Mouse (Mus musculus) liver, adult 2 months (tissue): Measurements from ENCODE around the gene Polr2f.

Experiments
- CTCF ChIP-seq: fragments of 200-500 bp; IDR thresholded peaks from 2 replicates; pipeline ENCODE4 v1.5.1; 2011; ENCODE audit warnings: low read depth, low read length, control low read depth
- POLR2A ChIP-seq: fragments of 200-500 bp; IDR thresholded peaks from 2 replicates; pipeline ENCODE4 v1.6.1; 2011; ENCODE audit warnings: low read length, control low read depth; ENCODE audit not compliant: insufficient read depth; ENCODE audit errors: extremely low read depth

DNA sequence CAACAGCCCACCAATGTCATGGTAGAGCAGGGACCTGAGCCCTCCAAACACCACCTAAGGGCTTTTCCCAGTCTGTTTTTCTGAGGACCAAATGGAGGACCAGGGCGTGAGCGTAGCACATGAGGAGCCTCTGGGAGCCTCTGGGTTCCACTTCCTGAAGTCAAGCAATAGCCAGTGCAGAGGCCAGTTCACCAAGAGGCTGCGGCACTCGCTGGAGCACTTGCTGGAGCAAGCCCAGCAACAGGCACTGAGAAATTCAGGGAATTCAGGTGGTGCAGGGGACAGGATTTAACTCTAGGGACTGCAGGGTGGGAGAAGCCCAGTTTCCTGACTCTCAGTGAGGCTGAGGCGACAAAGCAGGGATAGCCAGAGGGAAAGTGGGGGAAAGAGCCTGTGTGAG is 42.6 kb upstream of the Polr2f start:
- TF ChIP-seq CTCF (no peak), POLR2A (no peak)
